Mouse (Mus musculus): Measurements from ENCODE around the gene Ccm2.
"Not testable (repeated sequence)": the region's sequence is repeated elsewhere in the genome, so short reads cannot be mapped to it uniquely, and the experiment has no call there.

The Ccm2 gene

GRCm38 (mm10) chr11:6546205-6547013 lies at the start of gene Ccm2:
Ccm2 (plus strand) TSS chr11:6546887.
- peak; percentile 95 for DNase-seq

- no peak for DNase-seq
These were observed 49.3 kb upstream of the Ccm2 start for GRCm38 (mm10) chr11:6497311-6497948.

GRCm38 (mm10) chr11:6502506-6502905 lies 44.2 kb upstream of the Ccm2 start:
- DNase-seq, result no peak

- no peak for DNase-seq
These were observed 42.5 kb upstream of the Ccm2 start for GRCm38 (mm10) chr11:6504226-6504625.

- no peak for DNase-seq
These were observed 42.0 kb upstream of the Ccm2 start for GRCm38 (mm10) chr11:6504689-6505088.

GRCm38 (mm10) chr11:6506516-6506915 lies 40.2 kb upstream of the Ccm2 start:
- DNase-seq, result no peak

- DNase-seq, result no peak
These were observed 38.3 kb upstream of the Ccm2 start for GRCm38 (mm10) chr11:6508269-6508876.

- DNase-seq, result no peak
These were observed 31.9 kb upstream of the Ccm2 start for GRCm38 (mm10) chr11:6514837-6515236.

- peak; percentile 70 for DNase-seq
These were observed 27.1 kb upstream of the Ccm2 start for GRCm38 (mm10) chr11:6519491-6520033.

- DNase-seq, result peak; percentile 82
These were observed 26.0 kb upstream of the Ccm2 start, which contains the start of gene Myo1g for GRCm38 (mm10) chr11:6520507-6521173. Myo1g (minus strand) TSS chr11:6520965.

GRCm38 (mm10) chr11:6522782-6523525 lies 23.7 kb upstream of the Ccm2 start:
- DNase-seq, result peak; percentile 29

GRCm38 (mm10) chr11:6523662-6524088 lies 23.0 kb upstream of the Ccm2 start:
- no peak for DNase-seq

- no peak for DNase-seq
These were observed 22.4 kb upstream of the Ccm2 start for GRCm38 (mm10) chr11:6524165-6524879.

GRCm38 (mm10) chr11:6524880-6525238 lies 21.8 kb upstream of the Ccm2 start:
- DNase-seq, result no peak

GRCm38 (mm10) chr11:6525241-6525640 lies 21.4 kb upstream of the Ccm2 start:
- DNase-seq, result no peak

- DNase-seq, result not testable (repeated sequence)
These were observed 20.0 kb upstream of the Ccm2 start for GRCm38 (mm10) chr11:6526526-6527255.

GRCm38 (mm10) chr11:6527256-6528185 lies 19.2 kb upstream of the Ccm2 start:
- DNase-seq, result no peak

GRCm38 (mm10) chr11:6528186-6529006 lies 18.3 kb upstream of the Ccm2 start:
- DNase-seq, result peak; percentile 98

GRCm38 (mm10) chr11:6529961-6530360 lies 16.7 kb upstream of the Ccm2 start:
- no peak for DNase-seq

Measured in thymus, postnatal 14 days (tissue).